Mouse (Mus musculus) stomach, postnatal 0 days (tissue): ENCODE results near the gene Pdgfa.

Experiments used
- CTCF ChIP-seq: IDR thresholded peaks from 2 replicates; pipeline ENCODE4 v1.5.1; 2016; ENCODE audit warnings: antibody characterized with exemption, low read depth, mild to moderate bottlenecking, moderate library complexity
- EP300 ChIP-seq: optimal IDR thresholded peaks from 2 replicates; pipeline ENCODE3; 2016; ENCODE audit warnings: antibody characterized with exemption

DNA sequence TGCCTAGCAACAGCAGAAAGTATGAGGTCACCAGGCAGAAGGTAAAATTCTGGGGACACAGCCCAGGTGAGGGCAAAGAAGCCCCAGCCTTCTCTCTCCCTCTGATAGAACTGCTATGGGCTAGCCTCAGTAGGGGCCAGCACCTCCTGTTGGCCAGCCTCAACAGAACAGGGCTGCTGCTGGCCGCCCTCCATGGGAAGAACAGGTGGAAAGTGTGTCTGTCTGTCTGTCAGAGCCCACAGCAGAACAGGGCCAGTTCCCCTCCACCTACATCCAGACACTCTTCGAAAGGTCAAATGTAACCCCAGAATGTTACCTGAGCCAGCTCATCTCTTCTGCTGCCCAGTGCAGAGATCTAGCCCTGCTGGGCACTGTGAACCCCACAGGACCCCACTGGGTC lies 45.9 kb downstream of the Pdgfa start:
- TF ChIP-seq CTCF (no peak), EP300 (no peak)
